Mouse (Mus musculus): ENCODE measurements around the gene Elmsan1.

Elmsan1 gene

DNA sequence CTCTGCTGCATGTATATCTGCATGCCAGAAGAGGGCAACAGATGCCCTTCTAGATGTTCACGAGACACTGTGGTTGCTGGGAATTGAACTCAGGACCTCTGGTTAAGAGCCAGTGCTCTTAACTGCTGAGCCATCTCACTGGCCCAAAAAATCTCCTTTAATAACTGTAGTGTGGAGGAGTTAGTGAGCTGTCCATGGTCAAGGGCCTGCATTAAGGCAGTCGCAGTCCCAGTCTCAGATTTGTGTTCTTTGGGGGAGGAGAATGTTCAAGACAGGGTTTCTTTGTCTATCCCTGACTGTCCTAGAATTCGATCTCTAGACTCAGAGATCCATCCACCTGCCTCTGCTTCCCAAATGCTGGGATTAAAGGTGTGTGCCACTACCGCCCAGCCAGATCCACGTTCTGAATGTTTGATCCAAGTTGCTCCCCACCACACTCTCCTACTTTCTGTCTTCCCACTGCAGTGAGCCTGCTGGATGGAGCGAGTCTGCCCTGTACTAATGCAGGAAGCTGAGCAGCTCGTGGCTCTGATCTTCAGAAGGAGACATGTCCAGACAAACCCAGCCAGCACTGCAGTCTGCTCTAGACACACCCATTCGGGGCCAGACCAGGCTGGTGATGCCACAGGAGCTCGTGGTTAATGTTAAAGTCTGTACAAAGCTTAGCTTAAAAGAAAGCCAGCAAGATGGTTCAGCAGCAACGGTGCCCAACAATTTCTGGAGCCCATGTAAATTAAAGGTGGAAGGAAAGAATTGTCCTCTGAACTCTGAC is 17.5 kb upstream of the Elmsan1 start:
- Histone ChIP-seq H3K4me3 (replicated peaks; ENCODE audit: low read length) (peak overlapping the region; percentile 3), H3K36me3 (ENCODE audit: insufficient read depth, low read length) (peaks cover 16% of the 10 kb centered on the region), H3K4me1 (replicated peaks; ENCODE audit: low read depth, low read length) (peaks cover 61% of the 10 kb centered on the region), H3K27me3 (ENCODE audit: insufficient read depth, low read length) (0 out of 2 replicates have a peak, but pooled peaks cover 2% of the 10 kb centered on the region), H3K9me3 (ENCODE audit: low read length) (no peaks in the 10 kb centered on the region)
- TF ChIP-seq CTCF (conservative IDR thresholded peaks at IDR 0.05; ENCODE audit: low read length) (no peak), POU5F1 (IDR thresholded peaks at IDR 0.05; ENCODE audit: borderline replicate concordance, low read length) (no peak), NANOG (IDR thresholded peaks at IDR 0.05; ENCODE audit: borderline replicate concordance, low read length) (no peak)

- Histone ChIP-seq H3K9me3 (ENCODE audit: low read length) (no peaks in the 10 kb centered on the region), H3K4me3 (replicated peaks; ENCODE audit: low read length) (peak overlapping the region; percentile 30; the same call in 1 of the 2 replicates), H3K4me1 (replicated peaks; ENCODE audit: low read depth, low read length) (peaks cover 65% of the 10 kb centered on the region), H3K36me3 (ENCODE audit: insufficient read depth, low read length) (peaks cover 16% of the 10 kb centered on the region), H3K27me3 (ENCODE audit: insufficient read depth, low read length) (0 out of 2 replicates have a peak, but pooled peaks cover 2% of the 10 kb centered on the region)
- TF ChIP-seq NANOG (IDR thresholded peaks at IDR 0.05; ENCODE audit: borderline replicate concordance, low read length) (no peak), POU5F1 (IDR thresholded peaks at IDR 0.05; ENCODE audit: borderline replicate concordance, low read length) (no peak), CTCF (conservative IDR thresholded peaks at IDR 0.05; ENCODE audit: low read length) (no peak; the same call in 1 of the 2 replicates)
Measured at GRCm38 (mm10) chr12:84235577-84235976, 16.9 kb upstream of the Elmsan1 start.

GRCm38 (mm10) chr12:84233488-84234100 is 14.9 kb upstream of the Elmsan1 start:
- Histone ChIP-seq H3K4me3 (replicated peaks; ENCODE audit: low read length) (no peak overlapping the region), H3K4me1 (replicated peaks; ENCODE audit: low read depth, low read length) (peaks cover 59% of the 10 kb centered on the region), H3K27me3 (ENCODE audit: insufficient read depth, low read length) (no peaks in the 10 kb centered on the region), H3K36me3 (ENCODE audit: insufficient read depth, low read length) (peaks cover 16% of the 10 kb centered on the region), H3K9me3 (ENCODE audit: low read length) (no peaks in the 10 kb centered on the region)
- TF ChIP-seq NANOG (IDR thresholded peaks at IDR 0.05; ENCODE audit: borderline replicate concordance, low read length) (no peak), POU5F1 (IDR thresholded peaks at IDR 0.05; ENCODE audit: borderline replicate concordance, low read length) (no peak), CTCF (conservative IDR thresholded peaks at IDR 0.05; ENCODE audit: low read length) (no peak)

GRCm38 (mm10) chr12:84226117-84226840 is 7.6 kb upstream of the Elmsan1 start:
- TF ChIP-seq NANOG (IDR thresholded peaks at IDR 0.05; ENCODE audit: borderline replicate concordance, low read length): no peak
- TF ChIP-seq POU5F1 (IDR thresholded peaks at IDR 0.05; ENCODE audit: borderline replicate concordance, low read length): no peak
- no peak for TF ChIP-seq CTCF (conservative IDR thresholded peaks at IDR 0.05; ENCODE audit: low read length)
- Histone ChIP-seq H3K36me3 (ENCODE audit: insufficient read depth, low read length) (no peaks in the 10 kb centered on the region), H3K4me3 (replicated peaks; ENCODE audit: low read length) (no peak overlapping the region), H3K27me3 (ENCODE audit: insufficient read depth, low read length) (no peaks in the 10 kb centered on the region), H3K9me3 (ENCODE audit: low read length) (no peaks in the 10 kb centered on the region), H3K4me1 (replicated peaks; ENCODE audit: low read depth, low read length) (peaks cover 57% of the 10 kb centered on the region)

DNA sequence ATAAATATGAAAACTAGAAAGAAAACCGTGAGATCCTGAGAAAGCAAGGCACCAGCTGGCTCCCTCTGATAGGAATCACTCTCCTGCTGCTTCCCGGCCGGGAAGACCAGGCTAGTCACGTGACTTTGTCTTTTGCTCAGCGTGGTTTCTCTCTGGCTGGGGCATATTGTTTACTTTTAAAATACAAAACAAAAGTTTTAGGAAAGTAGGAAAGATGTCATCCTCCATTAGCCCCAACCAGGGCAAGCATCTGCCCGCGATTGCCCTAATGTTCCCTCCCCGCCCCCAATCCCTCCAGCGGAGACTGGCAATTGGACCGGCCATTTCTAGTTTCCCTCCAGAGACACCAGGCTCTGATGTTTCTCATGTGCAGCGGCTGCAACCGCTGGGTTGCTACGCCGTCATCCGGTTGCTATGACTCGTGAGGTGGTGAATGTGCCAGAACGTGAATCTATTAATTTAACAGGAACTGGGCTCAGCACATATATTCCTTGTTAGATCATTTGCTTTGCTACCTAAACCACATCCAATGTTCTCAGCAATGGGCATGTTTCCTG is 3.8 kb upstream of the Elmsan1 start:
- Histone ChIP-seq H3K27me3 (ENCODE audit: insufficient read depth, low read length) (peaks cover 8% of the 10 kb centered on the region), H3K4me1 (replicated peaks; ENCODE audit: low read depth, low read length) (peaks cover 73% of the 10 kb centered on the region), H3K9me3 (ENCODE audit: low read length) (no peaks in the 10 kb centered on the region), H3K4me3 (replicated peaks; ENCODE audit: low read length) (0 out of 2 replicates have a peak overlapping the region, but pooled peaks have one; percentile 26), H3K36me3 (ENCODE audit: insufficient read depth, low read length) (no peaks in the 10 kb centered on the region)
- TF ChIP-seq POU5F1 (IDR thresholded peaks at IDR 0.05; ENCODE audit: borderline replicate concordance, low read length): no peak
- no peak for TF ChIP-seq CTCF (conservative IDR thresholded peaks at IDR 0.05; ENCODE audit: low read length)
- no peak for TF ChIP-seq NANOG (IDR thresholded peaks at IDR 0.05; ENCODE audit: borderline replicate concordance, low read length)

DNA sequence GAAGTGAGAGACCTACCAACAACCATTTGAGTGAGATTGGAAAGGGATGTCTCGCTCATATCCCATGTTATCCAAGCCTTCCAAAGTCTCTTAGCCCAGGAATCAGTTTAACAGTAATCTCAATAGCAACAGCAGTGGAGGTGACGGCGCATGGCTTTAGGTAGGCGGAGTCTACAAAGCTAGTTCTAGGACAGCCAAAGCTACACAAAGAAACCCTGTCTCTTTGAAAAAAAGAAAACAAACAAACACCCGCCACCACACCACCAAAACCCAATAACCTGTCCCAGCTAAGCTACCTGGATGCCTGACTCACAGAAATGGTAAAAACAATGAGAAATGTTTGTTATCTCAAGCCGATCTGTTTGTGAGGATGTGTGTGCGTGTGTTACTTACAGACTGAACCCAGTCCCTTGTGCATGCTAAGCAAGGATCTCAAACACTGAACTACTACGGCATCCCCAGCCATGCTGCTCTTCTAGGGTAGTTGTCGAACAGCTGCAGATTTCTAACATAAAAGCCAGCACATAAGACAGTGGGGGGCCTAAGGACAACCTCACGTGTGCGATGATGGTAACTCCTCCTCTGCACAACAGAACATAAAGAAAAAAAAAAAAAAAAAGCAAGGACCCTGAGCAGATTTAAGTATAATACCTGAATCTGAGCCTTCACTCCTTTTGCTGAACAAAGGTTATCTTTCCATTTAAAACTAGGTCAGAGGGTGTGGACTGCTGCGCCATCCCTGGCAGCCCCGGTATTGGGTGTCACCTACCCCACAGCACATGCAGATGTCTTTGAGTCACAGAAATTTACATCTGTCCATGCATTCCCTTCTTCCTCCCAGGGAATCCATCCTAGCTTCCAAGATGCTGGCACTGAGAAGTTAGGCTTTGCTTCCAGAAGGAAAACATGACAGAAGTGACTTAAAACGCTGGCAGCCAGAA is 2.5 kb upstream of the Elmsan1 start:
- no peak for TF ChIP-seq CTCF (conservative IDR thresholded peaks at IDR 0.05; ENCODE audit: low read length)
- TF ChIP-seq NANOG (IDR thresholded peaks at IDR 0.05; ENCODE audit: borderline replicate concordance, low read length): no peak
- TF ChIP-seq POU5F1 (IDR thresholded peaks at IDR 0.05; ENCODE audit: borderline replicate concordance, low read length): no peak
- Histone ChIP-seq H3K4me3 (replicated peaks; ENCODE audit: low read length) (no peak overlapping the region), H3K9me3 (ENCODE audit: low read length) (no peaks in the 10 kb centered on the region), H3K4me1 (replicated peaks; ENCODE audit: low read depth, low read length) (peaks cover 80% of the 10 kb centered on the region), H3K27me3 (ENCODE audit: insufficient read depth, low read length) (peaks cover 8% of the 10 kb centered on the region), H3K36me3 (ENCODE audit: insufficient read depth, low read length) (peaks cover 2% of the 10 kb centered on the region; the same call in 1 of the 2 replicates)

- H3K36me3 ChIP-seq (ENCODE audit: insufficient read depth, low read length): peaks cover 6% of the 10 kb centered on the region
- peaks cover 80% of the 10 kb centered on the region for H3K4me1 ChIP-seq (replicated peaks; ENCODE audit: low read depth, low read length)
- peaks cover 8% of the 10 kb centered on the region for H3K27me3 ChIP-seq (ENCODE audit: insufficient read depth, low read length)
- H3K9me3 ChIP-seq (ENCODE audit: low read length): no peaks in the 10 kb centered on the region
- H3K4me3 ChIP-seq (replicated peaks; ENCODE audit: low read length): no peak overlapping the region
- no peak for TF ChIP-seq CTCF (conservative IDR thresholded peaks at IDR 0.05; ENCODE audit: low read length)
- no peak for TF ChIP-seq POU5F1 (IDR thresholded peaks at IDR 0.05; ENCODE audit: borderline replicate concordance, low read length)
- no peak for TF ChIP-seq NANOG (IDR thresholded peaks at IDR 0.05; ENCODE audit: borderline replicate concordance, low read length)
Measured at GRCm38 (mm10) chr12:84220515-84220914, 1.8 kb upstream of the Elmsan1 start.
